Mouse (Mus musculus) embryonic facial prominence, embryonic 11.5 days (tissue): ENCODE results near the gene Cfap99. TPM values are rescaled to one million over a fixed set of nuclear protein-coding genes. Genes with fewer than 3 reads are reported as not detected.

ENCODE experiments used
- ATAC-seq: fragments of 200-750 bp; cut with Nextera tagmentation; replicated peaks from 2 replicates; pipeline ENCODE4 v1.8.0; 2017; ENCODE audit warnings: low read depth; ENCODE audit not compliant: insufficient number of reproducible peaks, low FRiP score, low TSS enrichment
- DNase-seq: peaks from one replicate; pipeline ENCODE4 v3.0.0-alpha.2; 2015; ENCODE audit warnings: low spot score
- H3K27ac ChIP-seq: fragments of 300-500 bp; sonication (generic); replicated peaks from 2 replicates; pipeline ENCODE4 v1.5.1; 2014; ENCODE audit warnings: mild to moderate bottlenecking, low read depth, low read length, control low read depth
- H3K27me3 ChIP-seq: fragments of 300-500 bp; sonication (generic); 2 replicates; pipeline ENCODE4 v1.6.1; 2014; ENCODE audit warnings: mild to moderate bottlenecking, low read length, moderate library complexity, mixed read lengths; ENCODE audit not compliant: control insufficient read depth, insufficient read depth
- H3K36me3 ChIP-seq: fragments of 300-500 bp; sonication (generic); replicated peaks from 2 replicates; pipeline ENCODE4 v1.6.1; 2014; ENCODE audit warnings: low read depth, mild to moderate bottlenecking, low read length, moderate library complexity, mixed read lengths; ENCODE audit not compliant: control insufficient read depth, insufficient read depth
- H3K4me1 ChIP-seq: fragments of 300-500 bp; sonication (generic); 2 replicates; pipeline ENCODE4 v1.6.1; 2014; ENCODE audit warnings: low read length, mixed read lengths; ENCODE audit not compliant: control insufficient read depth, insufficient read depth
- H3K4me2 ChIP-seq: fragments of 300-500 bp; sonication (generic); 2 replicates; pipeline ENCODE4 v1.6.1; 2014; ENCODE audit warnings: low read depth, mild to moderate bottlenecking, control low read depth, low read length, moderate library complexity
- H3K4me3 ChIP-seq: fragments of 300-500 bp; sonication (generic); 2 replicates; pipeline ENCODE4 v1.5.1; 2014; ENCODE audit warnings: low read depth, low read length, control low read depth
- H3K9ac ChIP-seq: fragments of 300-500 bp; sonication (generic); replicated peaks from 2 replicates; pipeline ENCODE4 v1.6.1; 2014; ENCODE audit warnings: mild to moderate bottlenecking, control low read depth, low read length
- H3K9me3 ChIP-seq: fragments of 300-500 bp; sonication (generic); replicated peaks from 2 replicates; pipeline ENCODE4 v1.6.1; 2016; ENCODE audit warnings: mild to moderate bottlenecking, low read length, inconsistent platforms, mixed read lengths; ENCODE audit not compliant: control insufficient read depth
- WGBS: fragments of 180-500 bp; shearing (Covaris S2); extraction: QIAGEN DNeasy Blood & Tissue Kit; methylation state at CpG from one replicate; pipeline ENCODE4 v1.1.7; 2014; 5-methylcytosine and 5-hydroxymethylcytosine counted together
- polyA plus RNA-seq: library from polyadenylated mRNA; unstranded; fragments of >200 nt; fragmentation: Nextera tagmentation; extraction: Ambion mirVana; gene quantifications from 2 replicates; pipeline ENCODE4 v1.2.1, GENCODE M21; 2014

Gene Cfap99
- polyA plus RNA-seq: not detected in 2 replicates

- Histone ChIP-seq H3K4me3 (peak within 1 kb of the TSS; percentile 59), H3K4me1 (no peaks in the 10 kb centered on the region), H3K36me3 (no peaks in the 10 kb centered on the region), H3K9ac (peak within 1 kb of the TSS; percentile 32; the same call in 1 of the 2 replicates), H3K27ac (no peak within 1 kb of the TSS), H3K9me3 (no peaks in the 10 kb centered on the region), H3K27me3 (peaks cover 39% of the 10 kb centered on the region), H3K4me2 (peak within 1 kb of the TSS; percentile 95)
- peak; percentile 89 for DNase-seq
- WGBS: under 1% methylated on average over 69 of the region's 83 CpGs
- peak; percentile 97 for ATAC-seq
Measured at GRCm38 (mm10) chr5:34288154-34288716, at the start of gene Cfap99, which contains the start of gene Zfyve28. Gene Cfap99 (plus strand): TSS chr5:34288600. Gene Zfyve28 (minus strand): TSS chr5:34288449.

DNA sequence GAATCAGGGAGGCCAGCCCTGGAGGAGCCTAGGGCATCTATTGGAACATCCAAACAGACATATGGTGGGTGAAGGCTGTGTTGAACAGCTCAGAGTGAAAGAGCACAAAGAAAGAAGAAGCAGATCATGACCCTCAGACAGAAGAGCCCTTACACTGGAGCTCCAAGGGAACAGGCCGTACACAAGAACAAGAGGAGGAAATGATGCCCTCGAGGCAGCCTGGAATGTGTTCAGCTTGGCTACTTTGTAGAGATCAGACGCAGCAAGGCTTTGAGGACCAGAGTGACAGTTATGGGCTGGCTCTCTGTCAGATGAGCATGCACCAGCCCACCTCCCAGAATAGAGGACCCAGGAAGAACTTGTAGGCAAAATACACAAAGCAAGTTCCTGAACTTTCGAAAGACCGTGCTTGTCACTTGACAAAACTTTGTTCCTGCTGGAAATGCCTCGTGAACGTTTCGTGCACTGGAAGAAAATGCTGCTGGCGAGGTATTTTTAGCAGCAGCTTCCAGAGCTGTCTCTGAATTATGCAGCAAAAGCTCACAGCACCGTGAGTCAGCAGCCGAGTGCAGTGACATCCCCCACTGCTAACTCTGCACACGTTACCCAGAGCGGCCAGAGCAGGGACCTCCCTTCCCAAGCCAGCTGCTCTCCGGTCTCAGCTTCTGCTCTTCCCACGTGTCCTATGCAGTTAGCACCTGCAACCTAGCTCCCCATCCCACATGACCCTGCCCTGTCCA is 46.0 kb upstream of the Cfap99 start:
- H3K9ac ChIP-seq: no peak overlapping the region
- peak; percentile 26 for DNase-seq
- 43% methylated on average over 15 of the region's 15 CpGs for WGBS
- no peak overlapping the region for H3K4me3 ChIP-seq
- no peaks in the 10 kb centered on the region for H3K36me3 ChIP-seq
- ATAC-seq: peak; percentile 59; the same call in 1 of the 2 replicates
- H3K27ac ChIP-seq: no peak overlapping the region
- H3K27me3 ChIP-seq: no peaks in the 10 kb centered on the region
- H3K4me2 ChIP-seq: no peak overlapping the region
- no peaks in the 10 kb centered on the region for H3K9me3 ChIP-seq
- no peaks in the 10 kb centered on the region for H3K4me1 ChIP-seq

DNA sequence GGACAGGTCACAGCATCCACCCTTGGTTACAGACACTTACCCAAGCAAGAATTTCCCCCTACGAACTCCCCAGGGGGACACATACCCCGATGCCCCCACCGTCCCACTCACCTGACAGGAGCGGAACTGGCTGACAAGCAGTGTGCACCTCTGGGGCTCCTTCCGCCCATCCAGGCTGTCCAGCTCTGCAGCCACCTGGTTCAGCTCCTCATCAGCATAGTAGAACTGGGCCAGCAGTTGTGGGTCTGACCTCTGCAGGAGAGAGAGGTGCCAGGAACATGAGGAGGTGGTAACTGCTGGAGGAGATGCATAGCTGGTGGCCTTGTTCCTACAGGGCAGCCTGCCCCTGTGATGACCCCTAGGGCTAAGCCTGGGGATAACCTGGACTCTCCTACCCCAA is 45.3 kb upstream of the Cfap99 start:
- H3K4me1 ChIP-seq: no peaks in the 10 kb centered on the region
- no peak overlapping the region for H3K4me2 ChIP-seq
- 80% methylated on average over 5 of the region's 5 CpGs for WGBS
- ATAC-seq (no peak; the same call in 1 of the 2 replicates), DNase-seq (no peak)
- H3K27me3 ChIP-seq: no peaks in the 10 kb centered on the region
- H3K9me3 ChIP-seq: no peaks in the 10 kb centered on the region
- no peak overlapping the region for H3K4me3 ChIP-seq
- no peak overlapping the region for H3K9ac ChIP-seq
- no peak overlapping the region for H3K27ac ChIP-seq
- no peaks in the 10 kb centered on the region for H3K36me3 ChIP-seq

DNA sequence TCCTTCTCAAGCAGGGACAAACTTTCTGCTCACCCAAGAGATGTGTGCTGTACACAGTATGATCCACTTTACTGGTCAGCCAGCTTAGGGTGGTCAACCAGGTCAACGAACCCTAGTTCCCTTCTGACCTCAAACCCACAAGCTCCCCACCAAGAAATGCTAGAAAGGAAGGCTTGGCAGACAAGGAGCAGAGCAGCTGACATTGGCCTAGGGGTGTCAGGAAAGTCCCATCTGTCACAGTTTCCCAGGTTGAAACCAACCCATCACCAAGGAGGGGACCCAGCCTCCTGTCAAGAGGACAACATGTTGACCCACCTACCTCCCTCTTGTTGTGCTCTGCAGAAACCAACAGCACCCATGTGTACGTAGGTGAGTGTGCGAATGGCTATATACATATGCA is 42.0 kb upstream of the Cfap99 start:
- Histone ChIP-seq H3K9me3 (no peaks in the 10 kb centered on the region), H3K4me1 (no peaks in the 10 kb centered on the region), H3K9ac (no peak overlapping the region), H3K36me3 (no peaks in the 10 kb centered on the region), H3K4me2 (no peak overlapping the region), H3K27me3 (no peaks in the 10 kb centered on the region), H3K27ac (no peak overlapping the region), H3K4me3 (no peak overlapping the region)
- ATAC-seq (no peak), DNase-seq (no peak)
- WGBS: 91% methylated on average over 3 of the region's 3 CpGs

GRCm38 (mm10) chr5:34249132-34249531 is 39.3 kb upstream of the Cfap99 start:
- no peak overlapping the region for H3K4me2 ChIP-seq
- no peak overlapping the region for H3K27ac ChIP-seq
- no peaks in the 10 kb centered on the region for H3K4me1 ChIP-seq
- DNase-seq: no peak
- no peak overlapping the region for H3K4me3 ChIP-seq
- H3K9ac ChIP-seq: no peak overlapping the region
- no peaks in the 10 kb centered on the region for H3K9me3 ChIP-seq
- WGBS: 77% methylated on average over 4 of the region's 4 CpGs
- H3K36me3 ChIP-seq: no peaks in the 10 kb centered on the region
- H3K27me3 ChIP-seq: no peaks in the 10 kb centered on the region
- ATAC-seq: no peak

- Histone ChIP-seq H3K27ac (no peak overlapping the region), H3K36me3 (no peaks in the 10 kb centered on the region), H3K4me2 (no peak overlapping the region), H3K27me3 (no peaks in the 10 kb centered on the region), H3K4me1 (no peaks in the 10 kb centered on the region), H3K9ac (no peak overlapping the region), H3K4me3 (no peak overlapping the region), H3K9me3 (no peaks in the 10 kb centered on the region)
- no peak for DNase-seq
- no peak for ATAC-seq
- WGBS: 76% methylated on average over 3 of the region's 3 CpGs
Measured at GRCm38 (mm10) chr5:34250090-34250489, 38.3 kb upstream of the Cfap99 start.

GRCm38 (mm10) chr5:34251794-34252193 is 36.6 kb upstream of the Cfap99 start:
- Histone ChIP-seq H3K36me3 (no peaks in the 10 kb centered on the region), H3K4me3 (no peak overlapping the region), H3K27ac (no peak overlapping the region), H3K4me1 (no peaks in the 10 kb centered on the region), H3K27me3 (no peaks in the 10 kb centered on the region), H3K9ac (no peak overlapping the region), H3K4me2 (no peak overlapping the region), H3K9me3 (no peaks in the 10 kb centered on the region)
- DNase-seq (no peak), ATAC-seq (0 out of 2 replicates have a peak, but pooled peaks have one; percentile 20)
- WGBS: 24% methylated on average over 4 of the region's 4 CpGs

DNA sequence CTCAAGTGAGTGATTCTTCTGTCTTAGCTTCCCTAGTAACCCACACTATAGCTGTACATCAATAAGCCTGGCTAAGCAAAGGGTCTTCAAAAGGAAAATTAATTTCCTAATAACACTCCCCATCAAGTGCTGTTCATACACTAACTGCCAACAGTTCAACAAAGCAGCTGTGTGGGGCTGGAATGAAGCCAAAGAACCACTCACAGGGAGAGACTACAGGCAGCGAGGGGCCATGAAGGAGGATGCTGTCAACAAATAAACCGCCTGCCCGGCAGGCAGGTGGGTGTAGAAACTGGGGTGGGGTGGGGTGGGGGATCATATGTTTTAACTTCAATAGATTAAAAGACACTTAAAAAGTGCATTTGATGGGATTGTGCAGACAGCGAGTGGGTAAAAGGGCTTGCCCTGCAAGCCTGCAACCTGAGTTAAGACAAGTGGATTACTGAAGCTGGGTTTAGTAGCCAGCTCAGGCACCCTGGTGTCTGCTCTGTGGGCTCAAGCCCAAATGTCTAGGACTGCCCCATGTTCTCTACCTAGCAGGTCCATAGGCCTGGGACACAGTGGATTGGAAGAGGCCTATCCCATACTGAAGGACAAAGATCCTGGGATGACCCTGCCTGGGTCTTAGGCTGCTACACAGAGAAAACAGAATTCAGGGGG is 36.0 kb upstream of the Cfap99 start:
- H3K36me3 ChIP-seq: no peaks in the 10 kb centered on the region
- no peaks in the 10 kb centered on the region for H3K27me3 ChIP-seq
- DNase-seq (peak; percentile 41), ATAC-seq (0 out of 2 replicates have a peak, but pooled peaks have one; percentile 45)
- no peak overlapping the region for H3K4me3 ChIP-seq
- H3K9me3 ChIP-seq: no peaks in the 10 kb centered on the region
- H3K9ac ChIP-seq: no peak overlapping the region
- WGBS: 53% methylated on average over 4 of the region's 4 CpGs
- no peak overlapping the region for H3K4me2 ChIP-seq
- no peak overlapping the region for H3K27ac ChIP-seq
- H3K4me1 ChIP-seq: no peaks in the 10 kb centered on the region
